Mouse (Mus musculus) central nervous system, embryonic 14 days (tissue): ENCODE results near the gene Fgfr2. TPM values are rescaled to one million over a fixed set of nuclear protein-coding genes. Genes with fewer than 3 reads are reported as not detected.

Experiments used
- polyA plus RNA-seq: library from polyadenylated mRNA; depleted of rRNA; stranded (reverse); fragments of >200 nt; gene quantifications from 2 replicates; pipeline ENCODE4 v1.2.3, GENCODE M21; 2012; rRNA removed

The Fgfr2 gene
- 53.1 and 60.1 TPM in 2 replicates for polyA plus RNA-seq

DNA sequence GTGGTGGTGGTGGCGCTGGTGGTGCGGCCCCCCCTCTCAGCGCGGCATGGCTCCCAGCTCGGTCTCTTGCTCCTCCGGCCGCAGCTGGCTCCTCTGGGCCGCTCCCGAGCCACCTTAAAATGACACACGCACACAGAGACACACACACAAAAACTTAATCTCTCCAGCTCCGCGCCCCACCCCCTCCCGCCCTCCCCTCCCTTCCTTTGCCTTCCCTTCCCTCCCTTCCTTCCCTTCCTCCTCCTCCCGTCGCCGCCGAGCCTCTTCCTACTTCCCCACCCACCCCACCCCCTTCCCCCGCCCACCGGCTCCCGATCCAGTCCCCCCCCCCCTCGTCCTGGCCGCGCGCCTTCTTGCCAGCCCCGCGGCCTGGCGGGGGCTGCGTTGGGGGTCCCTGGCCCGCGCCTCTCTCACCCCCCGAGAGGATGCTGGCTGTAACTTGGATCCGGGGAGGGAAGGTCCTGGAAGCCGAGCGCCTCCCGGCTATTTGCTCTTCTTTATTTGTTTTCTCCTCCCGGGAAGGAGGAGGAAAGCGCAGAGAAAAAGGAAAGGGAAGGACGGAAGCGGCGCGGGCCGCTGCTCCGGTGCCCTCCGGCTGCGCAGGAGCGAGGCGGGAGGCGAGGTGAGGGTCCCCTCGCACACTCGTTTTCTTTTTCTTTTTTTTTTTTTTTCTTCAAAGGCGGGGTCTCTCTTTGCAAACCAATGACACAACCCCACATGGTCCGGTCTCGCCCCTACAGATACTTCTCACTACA lies at the start of gene Fgfr2:
TSS of gene Fgfr2 (minus strand) at position 107 of the 755 bp plus-strand sequence.

DNA sequence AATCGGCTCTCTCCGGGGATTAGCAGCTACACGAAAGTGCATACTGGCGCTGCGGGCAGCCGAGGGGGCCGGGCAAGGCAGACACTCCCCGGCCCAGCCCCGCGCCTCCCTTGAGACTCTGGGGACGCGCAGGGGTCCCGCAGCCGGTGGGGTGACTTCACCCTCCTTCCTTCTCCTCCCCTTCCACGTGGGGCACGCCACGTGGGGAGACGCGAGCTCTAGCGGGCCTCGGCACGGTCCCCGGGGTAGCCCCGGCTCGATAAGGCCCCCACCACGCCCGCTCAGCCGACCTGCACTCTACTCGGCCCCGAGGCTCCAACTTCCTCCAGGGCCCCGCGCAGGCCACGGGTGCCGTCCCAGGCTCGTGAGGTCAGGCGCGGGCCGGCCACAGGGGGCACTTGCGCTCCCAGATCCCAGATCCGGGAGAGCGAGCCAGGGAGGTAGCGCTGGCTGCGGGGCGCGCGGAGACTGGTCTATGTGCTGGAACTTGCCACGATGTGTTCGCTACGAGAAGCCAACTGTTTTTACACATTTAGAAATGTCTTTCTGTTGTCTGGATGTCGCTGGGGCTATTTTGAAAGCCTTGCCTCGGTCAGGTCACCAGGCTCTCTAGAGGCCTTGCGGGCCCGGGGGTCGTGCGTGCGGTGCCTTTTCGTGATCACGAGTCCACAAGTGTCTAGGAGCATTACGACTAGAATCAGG lies 1.0 kb upstream of the Fgfr2 start, which contains the start of gene Ctbp2:
TSS of gene Ctbp2 (minus strand) at position 356 of the 702 bp plus-strand sequence.

DNA sequence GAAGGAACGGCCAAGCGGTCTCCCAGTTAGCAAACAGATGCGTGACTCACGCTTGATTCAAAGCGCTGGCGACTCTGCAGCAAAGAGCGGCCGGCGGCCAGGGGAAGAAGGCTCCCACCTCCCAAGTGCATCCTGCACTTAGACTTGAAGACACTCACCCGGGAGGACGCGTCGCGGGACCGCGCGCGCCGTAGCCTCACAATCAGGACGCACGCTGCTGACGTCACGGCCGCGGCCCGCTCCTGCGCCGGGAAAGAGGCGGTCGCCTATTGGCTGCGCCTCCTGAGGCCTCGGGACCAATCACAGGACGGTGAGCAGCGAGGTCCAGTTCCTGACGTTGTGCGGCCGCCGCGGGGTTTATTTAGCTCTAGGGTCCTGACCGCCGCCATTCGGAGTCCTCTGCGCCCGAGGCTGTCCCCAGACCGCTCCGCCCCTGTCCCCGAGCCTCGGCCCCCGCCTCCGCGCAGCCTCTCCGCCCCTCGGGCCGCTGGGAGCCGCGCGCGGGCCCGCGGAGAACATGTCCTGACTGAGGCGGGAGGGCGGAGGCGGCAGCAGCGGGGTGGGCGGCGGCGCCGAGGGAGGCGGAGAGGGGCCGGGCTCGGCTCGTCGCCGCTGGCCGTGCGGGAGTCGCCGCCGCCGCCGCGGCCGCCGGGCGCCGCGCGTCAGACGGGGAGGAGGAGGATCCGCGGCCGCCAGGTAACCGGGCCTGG lies 192.1 kb downstream of the Fgfr2 start, which contains the start of gene Zranb1:
TSS of gene Zranb1 (plus strand) at position 293 of the 710 bp plus-strand sequence.

DNA sequence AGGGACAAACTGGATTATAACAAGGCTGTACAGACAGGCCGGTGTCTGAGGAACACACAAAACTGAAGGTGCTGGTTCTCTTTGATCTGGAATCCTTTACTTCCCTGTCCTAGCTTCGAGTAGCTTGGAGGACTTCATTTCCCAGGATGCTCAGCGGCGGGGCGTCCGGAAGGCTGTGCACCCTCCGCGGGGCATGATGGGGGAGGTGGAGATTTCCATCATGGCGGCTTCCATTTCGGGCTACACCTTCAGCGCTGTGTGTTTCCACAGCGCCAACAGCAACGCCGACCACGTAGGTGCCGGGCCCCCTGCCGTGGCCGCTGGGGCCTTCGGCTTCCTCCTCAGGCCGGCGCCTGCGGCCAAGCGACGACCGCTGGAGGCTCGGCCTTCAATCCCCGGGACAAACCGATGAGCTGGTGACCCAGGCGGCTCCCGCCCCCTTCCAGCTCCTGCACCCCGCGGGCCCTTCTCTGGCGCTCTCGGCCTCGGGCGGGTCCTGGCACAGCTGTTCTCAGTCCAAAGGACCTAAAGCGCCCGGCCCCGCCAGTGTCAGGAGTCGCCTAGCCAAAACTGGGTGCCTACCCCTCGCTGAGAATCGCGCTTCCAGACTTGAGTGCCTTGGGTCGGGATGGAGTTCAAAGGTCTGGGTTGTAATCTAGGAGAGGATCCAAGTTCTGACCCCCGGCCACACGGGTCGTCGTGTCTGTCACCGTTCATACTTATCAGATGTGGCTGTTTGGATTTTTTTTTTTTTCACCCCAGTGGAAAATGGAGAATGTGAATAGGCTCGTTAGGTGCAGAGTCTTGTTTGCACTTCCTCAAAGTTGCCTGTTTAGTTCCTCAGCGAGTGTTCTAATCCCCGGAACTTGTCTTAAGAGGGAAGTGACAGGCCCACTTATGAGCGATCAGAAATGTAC lies 263.9 kb downstream of the Fgfr2 start, which contains the start of gene Abraxas2:
TSS of gene Abraxas2 (plus strand) at position 184 of the 917 bp plus-strand sequence.

DNA sequence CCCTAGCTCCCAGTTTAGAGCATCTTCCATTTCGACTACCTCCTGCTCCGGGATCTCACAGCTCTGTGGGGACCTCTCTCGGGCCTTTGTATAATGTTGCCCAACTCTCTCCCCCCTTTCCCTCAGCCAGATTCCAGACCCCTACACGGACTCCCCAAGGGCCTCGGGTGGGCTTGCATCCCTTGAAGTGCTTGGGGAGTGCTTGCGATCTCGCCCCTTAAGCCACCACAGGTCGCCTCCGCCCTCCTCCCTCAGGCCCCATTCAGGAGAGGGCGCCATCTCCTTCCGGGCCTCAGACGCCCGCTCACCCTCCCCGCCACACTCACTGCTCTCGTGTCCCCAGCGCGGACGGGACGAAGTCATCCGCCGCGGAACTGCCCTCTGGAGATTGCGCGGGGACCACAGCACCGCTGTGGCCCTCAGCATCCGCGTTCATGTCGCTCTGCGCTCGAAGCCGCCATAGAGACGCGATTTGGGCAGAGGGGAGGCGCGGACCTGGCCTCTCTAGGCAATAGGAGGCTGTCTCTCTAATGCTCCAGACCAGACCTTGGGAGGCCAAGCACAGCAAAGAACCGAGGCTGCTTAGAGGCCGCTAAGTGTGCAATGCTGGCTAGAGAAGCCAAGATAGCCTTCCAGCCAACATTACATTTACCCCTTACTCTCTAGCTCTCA lies 270.8 kb downstream of the Fgfr2 start, which contains the start of gene Eef1akmt2:
TSS of gene Eef1akmt2 (minus strand) at position 501 of the 672 bp plus-strand sequence.

DNA sequence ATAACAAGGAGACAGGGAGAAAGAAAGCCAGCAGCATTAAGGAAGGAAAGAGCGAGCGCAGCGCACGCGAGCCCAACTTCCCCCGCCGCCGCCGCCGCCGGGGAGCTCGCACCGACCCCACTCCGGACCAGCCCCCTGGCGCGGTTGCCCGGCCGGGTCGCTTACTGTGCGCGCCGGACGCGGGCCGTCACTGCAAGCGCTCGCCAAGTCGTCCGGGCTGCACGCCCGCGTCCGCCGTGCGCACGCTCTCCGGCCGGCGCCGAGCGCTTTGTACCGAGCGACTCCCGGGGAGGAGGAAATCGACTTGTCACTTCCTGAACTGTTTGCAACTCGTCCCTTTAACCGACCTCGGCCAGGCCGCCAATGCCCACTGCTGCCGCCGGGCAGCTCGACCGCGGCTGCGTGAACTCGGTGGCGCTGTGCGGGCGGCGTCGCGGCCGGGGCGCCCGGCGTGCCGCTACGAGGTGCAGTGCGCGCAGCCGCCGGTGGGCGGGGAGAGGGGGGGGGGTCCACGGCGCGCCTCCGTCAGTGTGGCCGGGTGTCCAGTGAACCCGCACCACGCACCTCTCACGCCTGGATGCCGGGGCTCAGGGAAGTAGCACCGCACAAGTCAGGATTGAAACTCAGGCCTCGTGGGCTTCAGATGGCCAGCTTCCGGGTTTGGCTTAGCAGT lies 309.6 kb downstream of the Fgfr2 start, which contains the start of gene Fam53b:
TSS of gene Fam53b (minus strand) at position 471 of the 673 bp plus-strand sequence.

DNA sequence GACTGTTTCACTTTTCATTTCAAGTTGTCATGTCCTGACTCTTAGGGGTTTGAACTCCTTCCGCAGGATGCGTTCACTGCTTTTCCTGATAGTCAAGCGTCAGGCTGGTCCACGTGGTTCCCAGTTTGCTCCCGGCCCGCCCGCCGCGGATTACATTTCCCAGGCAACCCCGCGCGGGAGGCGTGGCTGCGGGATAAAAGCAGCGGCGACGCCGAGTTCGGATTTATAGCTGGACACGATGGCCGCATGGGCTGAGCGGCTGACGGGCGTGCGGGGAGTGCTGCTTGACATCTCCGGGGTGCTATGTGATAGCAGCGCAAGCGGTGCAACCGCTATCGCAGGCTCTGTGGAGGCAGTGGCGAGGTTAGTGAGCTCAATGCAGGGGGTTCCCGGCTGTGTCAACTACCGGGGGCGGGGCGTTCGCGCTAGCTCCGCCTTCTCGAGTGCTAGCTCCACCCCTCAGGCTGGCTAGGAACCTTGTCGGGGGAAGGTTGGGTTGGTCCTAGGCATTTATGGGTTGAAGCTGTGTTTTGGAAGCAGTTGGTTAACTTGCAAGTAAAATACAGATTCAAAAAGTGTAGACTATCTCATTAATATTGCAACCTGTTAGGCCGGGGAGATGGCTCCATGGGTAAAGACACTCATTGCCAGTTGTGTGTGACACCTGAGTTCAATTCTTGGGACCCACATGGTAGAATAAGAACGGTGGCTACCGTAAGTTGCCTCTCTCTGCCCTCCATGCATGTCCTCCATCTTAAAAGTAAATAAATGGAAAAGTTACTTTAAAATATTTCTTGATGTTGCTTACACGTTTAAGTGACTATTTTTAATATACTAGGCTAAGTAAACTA lies 512.5 kb downstream of the Fgfr2 start, which contains the start of gene Lhpp:
TSS of gene Lhpp (plus strand) at position 171 of the 851 bp plus-strand sequence.

DNA sequence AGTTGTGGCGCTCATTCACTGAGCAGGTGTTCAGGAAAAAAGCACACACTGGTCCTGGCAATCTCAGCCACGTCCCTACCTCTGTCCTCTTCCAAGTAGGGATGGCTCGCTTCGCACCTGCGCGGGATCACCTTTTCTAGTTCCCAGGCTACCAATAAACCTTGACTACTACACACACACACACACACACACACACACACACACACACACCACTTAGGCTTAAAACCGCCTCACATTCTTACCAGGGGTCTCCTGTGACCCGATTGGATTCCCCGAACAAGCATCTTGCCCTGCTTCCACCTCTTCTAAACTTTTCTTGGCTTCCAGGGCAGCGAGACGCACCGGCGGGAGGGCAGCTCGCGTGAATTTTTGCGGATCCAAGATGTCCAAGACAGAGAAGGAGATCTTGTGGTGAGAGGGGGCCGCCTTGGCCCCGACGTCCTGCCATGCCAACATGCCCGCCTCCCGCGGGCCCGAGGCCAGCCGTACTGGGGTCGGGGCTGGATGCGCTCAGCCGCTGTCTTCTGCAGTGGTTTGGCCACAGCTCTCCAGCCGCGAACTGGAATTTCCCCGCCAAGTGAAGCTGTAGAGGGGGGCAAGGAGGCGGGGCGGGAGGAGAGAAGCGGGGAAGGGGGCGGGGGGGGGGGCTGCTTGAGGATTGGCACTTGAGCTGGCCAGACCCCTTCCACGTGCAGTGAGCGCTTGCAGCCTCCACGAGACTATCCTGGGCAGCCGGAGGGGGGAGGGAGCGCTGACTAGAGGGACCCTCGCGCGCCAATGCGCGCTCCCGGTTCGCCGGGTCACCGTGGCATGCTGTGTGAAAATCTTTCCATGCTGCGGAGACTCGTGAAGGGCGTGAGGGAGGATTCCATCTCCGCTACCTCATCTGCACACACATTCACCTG lies 523.8 kb downstream of the Fgfr2 start, which contains the start of gene Nkx1-2:
TSS of gene Nkx1-2 (minus strand) at position 567 of the 905 bp plus-strand sequence.

DNA sequence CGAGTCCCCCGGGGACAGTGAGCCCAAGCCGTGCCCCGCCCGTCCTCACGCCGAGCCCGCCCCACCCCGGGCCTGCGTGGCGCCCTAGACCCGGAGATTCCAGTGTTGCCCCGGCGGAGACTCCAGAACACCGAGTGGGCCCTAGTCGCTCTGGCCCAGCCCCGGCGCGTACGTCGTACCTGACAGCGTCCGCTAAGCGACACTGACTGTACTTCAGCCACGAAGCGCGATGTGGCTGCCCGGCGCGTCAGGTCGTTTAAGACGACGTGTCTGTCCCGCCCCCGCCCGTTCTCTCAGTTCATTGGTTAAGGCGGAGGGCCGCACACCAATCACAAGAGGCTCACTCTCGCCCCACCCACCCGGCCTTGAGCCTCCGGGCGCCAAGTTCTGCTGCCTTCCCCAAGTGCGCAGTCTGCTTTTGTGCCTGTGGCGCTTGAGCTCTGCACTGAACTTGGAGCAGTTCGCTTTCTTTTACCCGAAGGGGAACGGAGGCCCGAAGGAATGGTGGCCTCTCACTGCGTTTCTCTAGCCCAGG lies 547.0 kb downstream of the Fgfr2 start, which contains the start of gene Oat:
TSS of gene Oat (minus strand) at position 283 of the 535 bp plus-strand sequence.

DNA sequence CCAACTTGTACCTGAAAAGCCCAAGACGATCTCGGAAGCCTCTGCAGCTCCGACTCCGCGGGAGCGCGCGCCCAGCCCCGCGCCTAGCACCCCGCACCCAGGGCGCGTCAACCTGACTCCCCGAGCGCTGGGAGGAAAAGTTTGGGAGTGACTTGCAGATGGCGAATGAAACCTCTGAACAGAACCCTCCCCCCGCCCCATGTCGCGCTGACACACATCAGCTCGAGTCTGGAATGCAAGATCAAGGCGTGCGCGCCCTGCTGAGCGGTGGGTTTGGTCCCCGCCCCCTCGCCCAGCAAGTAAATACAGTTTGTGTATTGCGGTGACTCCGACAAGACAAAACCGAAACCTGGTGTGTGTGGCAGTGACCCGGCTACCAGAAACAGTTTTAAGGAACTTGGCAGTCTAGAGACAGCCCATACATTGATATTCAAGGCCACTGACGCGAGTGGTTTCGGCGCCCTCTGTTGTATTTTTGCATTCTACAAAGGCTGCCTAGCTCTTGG lies 806.1 kb downstream of the Fgfr2 start, which contains the start of gene Chst15:
TSS of gene Chst15 (minus strand) at position 193 of the 506 bp plus-strand sequence.

DNA sequence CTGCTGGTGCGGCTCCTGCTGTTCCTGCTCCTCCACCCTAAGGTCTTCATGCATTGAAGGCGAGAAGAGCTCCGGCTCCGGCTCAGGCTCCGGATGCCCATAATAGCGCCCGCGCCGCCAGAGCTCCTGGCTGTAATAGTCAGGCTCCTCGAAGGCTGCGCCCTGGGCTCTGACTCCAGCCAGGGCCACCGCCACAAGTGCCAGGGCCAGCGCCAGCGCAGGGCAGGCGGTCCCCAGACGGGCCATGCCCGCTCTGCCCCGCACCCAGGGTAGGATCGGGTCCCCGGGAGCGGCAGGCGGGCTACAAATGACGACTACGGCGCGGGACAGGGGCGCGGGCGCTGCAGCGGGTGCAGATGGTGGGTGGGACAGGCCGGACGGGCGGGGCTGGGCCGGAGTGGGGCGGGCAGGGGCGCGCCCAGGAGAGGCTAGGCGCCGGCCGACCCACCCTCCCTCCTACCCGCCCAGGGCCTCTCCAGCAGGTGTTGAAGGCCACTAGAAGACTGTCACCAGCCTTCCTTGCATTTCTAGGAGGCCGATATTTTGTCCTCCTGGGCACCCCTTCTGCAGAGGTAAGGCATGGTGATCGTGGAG lies 968.7 kb downstream of the Fgfr2 start, which contains the start of gene Cpxm2:
TSS of gene Cpxm2 (minus strand) at position 372 of the 594 bp plus-strand sequence.

DNA sequence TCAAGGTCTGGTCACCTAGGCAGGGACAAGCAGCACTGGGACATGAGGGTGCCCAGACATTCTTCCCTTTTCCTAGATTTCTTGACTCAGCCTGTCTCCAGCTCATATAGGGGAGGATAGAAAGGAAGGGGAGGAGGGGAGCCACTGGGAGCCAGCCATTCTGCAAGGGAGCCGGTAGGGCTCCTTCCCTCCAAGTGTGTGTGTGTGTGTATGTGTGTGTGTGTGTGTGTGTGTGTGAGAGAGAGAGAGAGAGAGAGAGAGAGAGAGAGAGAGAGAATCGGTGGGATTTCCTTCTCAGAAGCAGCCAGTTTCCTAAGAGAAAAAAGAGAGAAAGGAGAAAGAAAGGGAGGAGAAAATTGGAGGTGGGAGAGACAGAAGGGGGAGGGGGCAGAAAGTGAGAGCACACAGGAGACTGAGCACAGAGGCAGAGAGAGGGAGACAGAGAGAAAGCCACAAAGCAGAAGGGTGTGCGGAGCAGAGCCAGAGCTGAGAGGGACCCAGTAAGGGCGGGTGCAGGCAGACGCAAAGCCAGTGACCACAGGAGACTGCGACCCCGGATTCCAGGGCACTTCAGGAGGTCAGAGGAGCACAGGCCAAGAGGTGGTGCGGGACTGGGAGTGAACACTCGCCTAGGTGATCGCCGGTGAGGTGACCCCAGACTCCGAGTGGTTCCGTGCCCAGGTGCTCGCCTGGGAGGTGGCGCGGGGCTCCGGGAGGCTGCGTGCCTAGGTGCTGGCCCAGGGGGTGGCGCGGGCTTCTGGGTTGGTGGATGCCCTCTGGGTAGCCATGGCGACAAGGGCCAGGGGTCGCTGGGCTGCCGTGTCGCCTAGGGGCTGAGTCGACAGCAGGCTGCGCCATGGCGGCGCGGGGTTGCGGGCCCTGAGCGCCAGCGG lies 1156.9 kb downstream of the Fgfr2 start, which contains the start of gene Gpr26:
TSS of gene Gpr26 (plus strand) at position 438 of the 893 bp plus-strand sequence.

DNA sequence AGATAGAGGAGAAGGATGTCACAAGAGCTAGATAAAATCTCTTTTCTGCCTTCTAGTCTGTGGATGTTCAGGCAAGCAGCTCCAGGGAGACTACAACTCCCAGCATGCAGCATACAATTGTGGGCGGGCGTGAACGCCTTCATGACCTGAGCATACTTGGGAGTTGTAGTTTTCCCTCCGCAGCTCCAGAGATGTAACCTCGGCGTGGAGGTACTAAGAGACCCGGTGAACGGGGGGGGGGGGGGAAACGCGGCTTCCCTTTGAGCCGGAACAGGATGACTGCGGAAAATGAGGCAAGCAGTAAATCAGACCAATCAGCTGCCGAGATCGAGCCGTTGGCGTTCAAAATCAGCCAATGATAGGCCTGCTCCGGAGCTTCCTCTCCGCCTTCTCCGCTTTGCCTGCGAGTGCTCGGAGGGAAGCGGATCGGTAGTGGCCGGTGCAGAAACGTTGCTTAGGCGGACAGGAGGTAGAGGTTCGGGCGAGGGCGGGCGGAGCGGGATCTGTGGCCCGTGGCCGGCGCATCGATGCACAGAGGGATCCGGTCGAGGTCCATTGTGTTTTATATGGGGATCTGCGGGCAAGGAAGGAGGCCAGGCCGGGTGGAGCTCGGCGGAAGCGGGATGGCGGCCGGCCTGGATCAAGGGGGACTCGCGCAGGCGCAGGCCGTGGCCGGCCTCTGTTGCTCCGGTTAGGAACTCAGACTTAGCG lies 1563.0 kb downstream of the Fgfr2 start, which contains the start of gene Bub3:
TSS of gene Bub3 (plus strand) at position 237 of the 711 bp plus-strand sequence.

DNA sequence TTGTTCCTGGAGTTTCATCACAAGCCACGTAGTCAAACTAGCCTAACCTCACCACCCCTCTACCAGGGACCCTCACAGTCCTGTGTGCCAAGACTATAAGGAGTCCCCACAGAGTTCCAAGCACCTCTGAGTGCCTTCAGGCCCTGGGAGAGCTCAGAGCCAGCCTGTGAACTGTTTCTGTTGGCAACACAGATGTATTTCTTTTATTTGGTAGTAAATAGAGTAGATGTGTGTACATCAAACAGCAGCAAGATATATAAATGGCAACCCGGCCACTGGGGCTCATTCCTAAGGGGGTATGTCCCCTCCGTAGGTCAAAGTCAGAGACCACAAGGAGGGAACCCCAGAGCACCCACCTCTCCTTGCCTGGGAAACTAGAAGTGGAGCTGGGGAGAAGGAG lies 1574.7 kb downstream of the Fgfr2 start, which contains the start of gene Hmx2:
TSS of gene Hmx2 (plus strand) at position 301 of the 400 bp plus-strand sequence.

